Mouse (Mus musculus) myocyte (in vitro differentiated cells): ENCODE measurements around the gene Gm20388.

Source experiments
- E2F4 ChIP-seq: IDR thresholded peaks from one replicate; pipeline ENCODE4 v1.6.1; 2011; ENCODE audit warnings: mild to moderate bottlenecking, control low read depth, moderate library complexity; ENCODE audit not compliant: insufficient read depth
- MAX ChIP-seq: IDR thresholded peaks from one replicate; pipeline ENCODE4 v1.6.1; 2011; ENCODE audit warnings: low read depth, mild to moderate bottlenecking, control low read depth
- POLR2A ChIP-seq: IDR thresholded peaks from one replicate; pipeline ENCODE4 v1.6.1; 2011; ENCODE audit warnings: low read depth, mild to moderate bottlenecking, control low read depth, moderate library complexity; ENCODE audit not compliant: insufficient read length
- POLR2AphosphoS2 ChIP-seq: IDR thresholded peaks from one replicate; pipeline ENCODE4 v1.6.1; 2011; ENCODE audit warnings: low read depth, control low read depth; ENCODE audit not compliant: insufficient read length
- TCF12 ChIP-seq: IDR thresholded peaks from one replicate; pipeline ENCODE4 v1.6.1; 2011; ENCODE audit warnings: mild to moderate bottlenecking, control low read depth; ENCODE audit not compliant: poor library complexity, insufficient read depth, severe bottlenecking
- TCF3 ChIP-seq: IDR thresholded peaks from one replicate; pipeline ENCODE4 v1.6.1; 2011; ENCODE audit warnings: low read depth, control low read depth; ENCODE audit not compliant: insufficient read length
- USF1 ChIP-seq: IDR thresholded peaks from one replicate; pipeline ENCODE4 v1.6.1; 2011; ENCODE audit warnings: low read depth, mild to moderate bottlenecking, control low read depth, moderate library complexity

DNA sequence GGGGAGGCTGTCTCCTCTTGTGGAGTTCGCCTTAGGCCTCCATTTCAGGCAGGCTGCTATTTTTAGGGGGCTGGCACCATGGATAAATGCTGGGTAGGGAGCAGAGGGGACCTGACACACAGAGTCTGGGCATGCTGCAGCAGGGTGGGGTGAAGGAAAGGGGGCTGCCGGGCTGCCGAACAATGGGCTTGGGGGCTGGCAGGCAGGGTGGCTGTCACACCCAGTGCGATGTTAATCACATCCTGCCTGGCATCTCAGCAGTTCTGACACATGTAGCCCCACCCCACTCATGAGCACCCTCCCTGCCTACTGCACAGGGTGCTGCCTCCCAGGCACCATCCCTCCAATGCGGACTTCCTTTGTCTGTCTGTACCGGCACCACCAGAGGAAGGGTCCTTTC, 1757.9 kb downstream of the Gm20388 start:
- TF ChIP-seq POLR2A (peak; percentile 83), TCF12 (no peak), TCF3 (no peak), POLR2AphosphoS2 (peak; percentile 88), MAX (no peak), USF1 (no peak), E2F4 (no peak)
